Mouse (Mus musculus) MEL (cell line): ENCODE results near the gene Tmem202.

ENCODE experiments used
- CHD2 ChIP-seq: IDR thresholded peaks from 2 replicates; pipeline ENCODE4 v1.6.1; 2011; ENCODE audit warnings: low read length, improper control_type of control experiment
- CTCF ChIP-seq, 3 experiments: IDR thresholded peaks in 2 of 3; conservative IDR thresholded peaks in 1 of 3; 2 replicates each; pipeline ENCODE4 v1.5.1; 2011 to 2012; ENCODE audit warnings: low read length in 3 of 3, low read depth in 2 of 3, mild to moderate bottlenecking in 2 of 3, improper control_type of control experiment in 1 of 3, inconsistent platforms in 1 of 3, mixed read lengths in 1 of 3, moderate library complexity in 1 of 3; ENCODE audit not compliant: control insufficient read depth in 1 of 3, insufficient read depth in 1 of 3, poor library complexity in 1 of 3, severe bottlenecking in 1 of 3
- EP300 ChIP-seq, 2 experiments: IDR thresholded peaks; 2 replicates each; pipeline ENCODE4 v1.6.1; 2011; ENCODE audit warnings: improper control_type of control experiment in 2 of 2, low read length in 2 of 2, low read depth in 1 of 2, mild to moderate bottlenecking in 1 of 2
- ETS1 ChIP-seq: IDR thresholded peaks from 2 replicates; pipeline ENCODE4 v1.6.1; 2012; ENCODE audit warnings: low read depth, mild to moderate bottlenecking, inconsistent platforms, low read length, improper control_type of control experiment, moderate library complexity
- GATA1 ChIP-seq: IDR thresholded peaks from 2 replicates; pipeline ENCODE4 v1.6.1; 2011; ENCODE audit warnings: low read depth, low read length, improper control_type of control experiment
- MAZ ChIP-seq: IDR thresholded peaks from 2 replicates; pipeline ENCODE4 v1.6.1; 2012; ENCODE audit warnings: low read depth, mild to moderate bottlenecking, inconsistent platforms, low read length, improper control_type of control experiment
- MEF2A ChIP-seq: IDR thresholded peaks from 2 replicates; pipeline ENCODE4 v1.6.1; 2014; ENCODE audit warnings: low read depth, mild to moderate bottlenecking, inconsistent platforms, low read length, improper control_type of control experiment; ENCODE audit not compliant: poor library complexity, insufficient replicate concordance, severe bottlenecking; ENCODE audit errors: extremely low read depth
- NRF1 ChIP-seq: IDR thresholded peaks from 2 replicates; pipeline ENCODE4 v1.6.1; 2014; ENCODE audit warnings: low read depth, mild to moderate bottlenecking, inconsistent platforms, low read length, improper control_type of control experiment, moderate library complexity; ENCODE audit not compliant: poor library complexity, insufficient read depth, severe bottlenecking
- POLR2A ChIP-seq, 2 experiments: IDR thresholded peaks; 2 replicates each; pipeline ENCODE4 v1.6.1; 2011 to 2012; ENCODE audit warnings: low read length in 2 of 2, mild to moderate bottlenecking in 2 of 2, control low read depth in 1 of 2, improper control_type of control experiment in 1 of 2, low read depth in 1 of 2, moderate library complexity in 1 of 2; ENCODE audit not compliant: control insufficient read depth in 1 of 2, insufficient read depth in 1 of 2, poor library complexity in 1 of 2
- RAD21 ChIP-seq: IDR thresholded peaks from 2 replicates; pipeline ENCODE4 v1.6.1; 2011; ENCODE audit warnings: mild to moderate bottlenecking, low read depth, low read length, improper control_type of control experiment
- SMC3 ChIP-seq: IDR thresholded peaks from 2 replicates; pipeline ENCODE4 v1.6.1; 2011; ENCODE audit warnings: low read depth, low read length, improper control_type of control experiment
- UBTF ChIP-seq: IDR thresholded peaks from 2 replicates; pipeline ENCODE4 v1.6.1; 2012; ENCODE audit warnings: low read depth, mild to moderate bottlenecking, inconsistent platforms, low read length, improper control_type of control experiment, moderate library complexity, borderline replicate concordance; ENCODE audit not compliant: insufficient read depth
- ZKSCAN1 ChIP-seq: IDR thresholded peaks from 2 replicates; pipeline ENCODE4 v1.6.1; 2012; ENCODE audit warnings: low read depth, mild to moderate bottlenecking, inconsistent platforms, low read length, improper control_type of control experiment, moderate library complexity
- ZNF384 ChIP-seq: IDR thresholded peaks from 2 replicates; pipeline ENCODE4 v1.6.1; 2012; ENCODE audit warnings: low read depth, mild to moderate bottlenecking, inconsistent platforms, low read length, improper control_type of control experiment

GRCm38 (mm10) chr9:59485511-59486075 is 54.1 kb downstream of the Tmem202 start:
- TF ChIP-seq CTCF (IDR thresholded peaks at IDR 0.05 in 2 of 3, conservative IDR thresholded peaks at IDR 0.05 in 1 of 3; ENCODE audit: control insufficient read depth in 1 of 3, insufficient read depth in 1 of 3, low read depth in 2 of 3, low read length in 3 of 3, poor library complexity in 1 of 3, severe bottlenecking in 1 of 3) (no peak), UBTF (no peak), EP300 (IDR thresholded peaks at IDR 0.05; ENCODE audit: low read depth in 1 of 2, low read length in 2 of 2) (no peak), MEF2A (no peak), SMC3 (no peak), GATA1 (no peak), RAD21 (no peak), MAZ (no peak), NRF1 (no peak), POLR2A (IDR thresholded peaks at IDR 0.05; ENCODE audit: control insufficient read depth in 1 of 2, insufficient read depth in 1 of 2, low read depth in 1 of 2, low read length in 2 of 2, poor library complexity in 1 of 2) (no peak), ZKSCAN1 (no peak), ZNF384 (no peak), ETS1 (no peak), CHD2 (no peak)
